Mouse (Mus musculus) thymus, adult 2 months (tissue): ENCODE data around the gene 3830406C13Rik. TPM values are rescaled to one million over a fixed set of nuclear protein-coding genes. Genes with fewer than 3 reads are reported as not detected.

Experiments
- DNase-seq: peaks from one replicate; pipeline ENCODE4 v3.0.0; 2021
- H3K27ac ChIP-seq: fragments of 200-500 bp; 2 replicates; pipeline ENCODE4 v1.5.1; 2012; ENCODE audit warnings: low read length, control low read depth; ENCODE audit not compliant: control insufficient read depth, insufficient read depth
- H3K27me3 ChIP-seq: fragments of 200-500 bp; 2 replicates; pipeline ENCODE4 v1.6.1; 2012; ENCODE audit warnings: mild to moderate bottlenecking, low read length, moderate library complexity, mixed read lengths; ENCODE audit not compliant: control insufficient read depth, insufficient read depth
- H3K36me3 ChIP-seq: fragments of 200-500 bp; 2 replicates; pipeline ENCODE4 v1.6.1; 2012; ENCODE audit warnings: mild to moderate bottlenecking, low read length, moderate library complexity; ENCODE audit not compliant: control insufficient read depth, insufficient read depth
- H3K4me1 ChIP-seq: fragments of 200-500 bp; replicated peaks from 2 replicates; pipeline ENCODE4 v1.6.1; 2012; ENCODE audit warnings: low read length; ENCODE audit not compliant: control insufficient read depth, insufficient read depth
- H3K4me3 ChIP-seq: fragments of 200-500 bp; 2 replicates; pipeline ENCODE4 v1.5.1; 2012; ENCODE audit warnings: mild to moderate bottlenecking, low read length, control low read depth, moderate library complexity; ENCODE audit not compliant: control insufficient read depth, insufficient read depth
- CTCF ChIP-seq: fragments of 200-500 bp; IDR thresholded peaks from 2 replicates; pipeline ENCODE4 v1.5.1; 2012; ENCODE audit warnings: mild to moderate bottlenecking, control low read depth, low read length, moderate library complexity, borderline replicate concordance; ENCODE audit not compliant: control insufficient read depth, poor library complexity, insufficient read depth; ENCODE audit errors: extremely low read depth
- POLR2A ChIP-seq: fragments of 200-500 bp; IDR thresholded peaks from 2 replicates; pipeline ENCODE4 v1.6.1; 2012; ENCODE audit warnings: mild to moderate bottlenecking, low read length, control low read depth, moderate library complexity; ENCODE audit not compliant: control insufficient read depth, poor library complexity, insufficient read depth; ENCODE audit errors: extremely low read depth
- WGBS: fragments of 180-500 bp; shearing (Covaris S2); methylation state at CpG from one replicate; pipeline ENCODE4 v1.1.7; 2018; 5-methylcytosine and 5-hydroxymethylcytosine counted together
- polyA plus RNA-seq: library from polyadenylated mRNA; depleted of rRNA; stranded (reverse); fragments of >200 nt; gene quantifications from 2 replicates; pipeline ENCODE4 v1.2.3, GENCODE M21; 2012

3830406C13Rik gene
- polyA plus RNA-seq, 1 experiment: 5.5 TPM

GRCm38 (mm10) chr14:12299654-12300053, 15.7 kb downstream of the 3830406C13Rik start:
- TF ChIP-seq CTCF (no peak), POLR2A (no peak)
- no peaks in the 10 kb centered on the region for H3K27me3 ChIP-seq
- H3K4me3 ChIP-seq: no peak overlapping the region
- no peaks in the 10 kb centered on the region for H3K36me3 ChIP-seq
- no peak overlapping the region for H3K27ac ChIP-seq
- DNase-seq: no peak
- WGBS: 94% methylated on average over 6 of the region's 6 CpGs
- H3K4me1 ChIP-seq: no peaks in the 10 kb centered on the region

GRCm38 (mm10) chr14:12300275-12300674, 16.3 kb downstream of the 3830406C13Rik start:
- 92% methylated on average over 4 of the region's 4 CpGs for WGBS
- no peaks in the 10 kb centered on the region for H3K36me3 ChIP-seq
- H3K27ac ChIP-seq: no peak overlapping the region
- no peak for DNase-seq
- no peaks in the 10 kb centered on the region for H3K4me1 ChIP-seq
- no peak overlapping the region for H3K4me3 ChIP-seq
- H3K27me3 ChIP-seq: no peaks in the 10 kb centered on the region
- TF ChIP-seq POLR2A (no peak), CTCF (no peak)

- Histone ChIP-seq H3K27ac (no peak overlapping the region), H3K36me3 (no peaks in the 10 kb centered on the region), H3K4me3 (no peak overlapping the region), H3K4me1 (no peaks in the 10 kb centered on the region), H3K27me3 (no peaks in the 10 kb centered on the region)
- WGBS: 83% methylated on average over 3 of the region's 3 CpGs
- no peak for TF ChIP-seq CTCF
- TF ChIP-seq POLR2A: no peak
- no peak for DNase-seq
Measured at GRCm38 (mm10) chr14:12300677-12301076, 16.7 kb downstream of the 3830406C13Rik start.

GRCm38 (mm10) chr14:12303106-12303505, 19.1 kb downstream of the 3830406C13Rik start:
- TF ChIP-seq POLR2A (no peak), CTCF (no peak)
- no peaks in the 10 kb centered on the region for H3K27me3 ChIP-seq
- H3K4me3 ChIP-seq: no peak overlapping the region
- no peaks in the 10 kb centered on the region for H3K4me1 ChIP-seq
- H3K27ac ChIP-seq: no peak overlapping the region
- no peaks in the 10 kb centered on the region for H3K36me3 ChIP-seq
- DNase-seq: no peak
- 90% methylated on average over 2 of the region's 2 CpGs for WGBS

GRCm38 (mm10) chr14:12333622-12334021, 49.6 kb downstream of the 3830406C13Rik start:
- no peak overlapping the region for H3K27ac ChIP-seq
- 79% methylated on average over 7 of the region's 7 CpGs for WGBS
- DNase-seq: no peak
- TF ChIP-seq POLR2A: no peak
- TF ChIP-seq CTCF: no peak
- H3K4me3 ChIP-seq: no peak overlapping the region
- H3K36me3 ChIP-seq: no peaks in the 10 kb centered on the region
- no peaks in the 10 kb centered on the region for H3K27me3 ChIP-seq
- no peaks in the 10 kb centered on the region for H3K4me1 ChIP-seq

GRCm38 (mm10) chr14:12334925-12335324, 51.0 kb downstream of the 3830406C13Rik start:
- Histone ChIP-seq H3K36me3 (no peaks in the 10 kb centered on the region), H3K27me3 (no peaks in the 10 kb centered on the region; the same call in 1 of the 2 replicates), H3K27ac (no peak overlapping the region), H3K4me3 (no peak overlapping the region), H3K4me1 (no peaks in the 10 kb centered on the region)
- DNase-seq: no peak
- TF ChIP-seq CTCF (no peak), POLR2A (no peak)
- 51% methylated on average over 7 of the region's 7 CpGs for WGBS

GRCm38 (mm10) chr14:12337421-12337997, 53.5 kb downstream of the 3830406C13Rik start:
- WGBS: 25% methylated on average over 8 of the region's 8 CpGs

More at GRCm38 (mm10) chr14:12337421-12337997, 53.5 kb downstream of the 3830406C13Rik start:
- no peak overlapping the region for H3K4me3 ChIP-seq
- H3K27me3 ChIP-seq: peaks cover 4% of the 10 kb centered on the region; the same call in 1 of the 2 replicates
- DNase-seq: no peak
- no peak overlapping the region for H3K27ac ChIP-seq
- TF ChIP-seq CTCF (no peak), POLR2A (no peak)
- H3K4me1 ChIP-seq: no peaks in the 10 kb centered on the region
- no peaks in the 10 kb centered on the region for H3K36me3 ChIP-seq
